Comparison of ENCODE assay signal across 8 mouse cellular contexts in genomic region chr4:136177244-136177611, GRCm38 (mm10). TPM values are rescaled to one million over a fixed set of nuclear protein-coding genes. Genes with fewer than 3 reads are reported as not detected.
DNase-seq lines count a peak whose midpoint lies in the region; ATAC-seq and TF ChIP-seq lines count a peak whose summit lies in the region.

No protein-coding gene starts in this region.

- H3K27ac ChIP-seq in intestine, postnatal 0 days (ENCODE audit: low read depth, low read length) = peak overlapping the region; percentile 81
- peak overlapping the region; percentile 1; the same call in 1 of the 2 replicates for H3K27ac ChIP-seq in midbrain, embryonic 14.5 days (replicated peaks; ENCODE audit: low read depth, low read length)

- WGBS in intestine, postnatal 0 days = 22% methylated on average over 8 of the region's 8 CpGs
- WGBS in midbrain, embryonic 14.5 days = 39% methylated on average over 8 of the region's 8 CpGs

- H3K36me3 ChIP-seq in intestine, postnatal 0 days (ENCODE audit: control insufficient read depth, insufficient read depth) = no peaks in the 10 kb centered on the region
- H3K36me3 ChIP-seq in midbrain, embryonic 14.5 days (ENCODE audit: control insufficient read depth, insufficient read depth, low read length) = no peaks in the 10 kb centered on the region

- ATAC-seq in erythroblast, adult 5-6 weeks (replicated peaks; ENCODE audit: low FRiP score, poor library complexity, severe bottlenecking) = peak; percentile 2; the same call in 1 of the 2 replicates
- ATAC-seq in intestine, postnatal 0 days = no peak
- ATAC-seq in midbrain, embryonic 14.5 days (ENCODE audit: low FRiP score, low TSS enrichment) = no peak
- no peak for ATAC-seq in activated CD4-positive, CD25-positive, alpha-beta regulatory T cell, adult 4 months

- H3K4me1 ChIP-seq in intestine, postnatal 0 days (replicated peaks; ENCODE audit: control insufficient read depth, insufficient read depth, low read length) = peaks cover 27% of the 10 kb centered on the region
- H3K4me1 ChIP-seq in midbrain, embryonic 14.5 days (ENCODE audit: control insufficient read depth, insufficient read depth, low read length) = peaks cover 16% of the 10 kb centered on the region; the same call in 1 of the 2 replicates

- peak; percentile 36 for DNase-seq in kidney, adult 11 months
- DNase-seq in kidney, adult 9 months = no peak
- no peak for DNase-seq in midbrain, embryonic 14.5 days
- DNase-seq in left cerebral cortex, adult 9 months (ENCODE audit: low spot score in 2 of 2) = no peak
- DNase-seq in cerebellum, postnatal 14 days = no peak

- H3K9me3 ChIP-seq in intestine, postnatal 0 days (ENCODE audit: control insufficient read depth) = no peaks in the 10 kb centered on the region
- no peaks in the 10 kb centered on the region for H3K9me3 ChIP-seq in midbrain, embryonic 14.5 days (ENCODE audit: control insufficient read depth, low read length)

- no peak for TF ChIP-seq CTCF in intestine, postnatal 0 days (IDR thresholded peaks at IDR 0.05; ENCODE audit: low read depth)

- no peak overlapping the region for H3K4me3 ChIP-seq in intestine, postnatal 0 days (ENCODE audit: low read depth, low read length)
- H3K4me3 ChIP-seq in midbrain, embryonic 14.5 days (replicated peaks; ENCODE audit: low read depth, low read length) = no peak overlapping the region

- no peak overlapping the region for H3K9ac ChIP-seq in intestine, postnatal 0 days (ENCODE audit: low read depth, low read length)
- H3K9ac ChIP-seq in midbrain, embryonic 14.5 days (replicated peaks; ENCODE audit: low read length) = no peak overlapping the region

- H3K27me3 ChIP-seq in intestine, postnatal 0 days (replicated peaks; ENCODE audit: control insufficient read depth, insufficient read depth, low read length) = no peaks in the 10 kb centered on the region
- no peaks in the 10 kb centered on the region for H3K27me3 ChIP-seq in midbrain, embryonic 14.5 days (ENCODE audit: control insufficient read depth, insufficient read depth, low read length)

- H3K4me2 ChIP-seq in intestine, postnatal 0 days (replicated peaks; ENCODE audit: low read depth) = peak overlapping the region; percentile 48
- no peak overlapping the region for H3K4me2 ChIP-seq in midbrain, embryonic 14.5 days (ENCODE audit: low read length)

RNA-seq across cellular contexts. Expression of gene E2f2, which starts 5.0 kb away (rescaled TPM):
- 226 and 246 TPM in 2 replicates for total RNA-seq in erythroblast, adult 5-6 weeks (2015; ENCODE audit: low replicate concordance)
- 344 and 364 TPM in 2 replicates for total RNA-seq in erythroblast, adult 5-6 weeks (2017; ENCODE audit: low replicate concordance)
- polyA plus RNA-seq in intestine, postnatal 0 days (2015; fragmentation: Nextera tagmentation; extraction: Ambion mirVana) = 4.1 and 4.2 TPM in 2 replicates
- 1.2 and 1.7 TPM in 2 replicates for polyA plus RNA-seq in midbrain, embryonic 14.5 days (2014; fragmentation: Nextera tagmentation; extraction: Ambion mirVana)
- 10 to 100 TPM; 22.0 to 34.6 TPM for polyA plus RNA-seq in activated CD4-positive, CD25-positive, alpha-beta regulatory T cell, adult 4 months (2017; shearing (Covaris generic))

RNA-seq across cellular contexts. Expression of gene Asap3, which starts 28.9 kb away (rescaled TPM):
- total RNA-seq in erythroblast, adult 5-6 weeks (2015; ENCODE audit: low replicate concordance) = 0.19 TPM in 1 of 2 replicates, not detected in the other
- 0.43 TPM in 1 of 2 replicates, not detected in the other for total RNA-seq in erythroblast, adult 5-6 weeks (2017; ENCODE audit: low replicate concordance)
- polyA plus RNA-seq in intestine, postnatal 0 days (2015; fragmentation: Nextera tagmentation; extraction: Ambion mirVana) = 0.95 and 1.1 TPM in 2 replicates
- 1.8 and 3.4 TPM in 2 replicates for polyA plus RNA-seq in midbrain, embryonic 14.5 days (2014; fragmentation: Nextera tagmentation; extraction: Ambion mirVana)
- under 1 TPM in 1 of 2 experiments, not detected in 1; 0.25 TPM for polyA plus RNA-seq in activated CD4-positive, CD25-positive, alpha-beta regulatory T cell, adult 4 months (2017; shearing (Covaris generic))

RNA-seq across cellular contexts. Expression of gene Id3, which starts 33.9 kb away (rescaled TPM):
- not detected in 2 replicates for total RNA-seq in erythroblast, adult 5-6 weeks (2015; ENCODE audit: low replicate concordance)
- not detected in 2 replicates for total RNA-seq in erythroblast, adult 5-6 weeks (2017; ENCODE audit: low replicate concordance)
- polyA plus RNA-seq in intestine, postnatal 0 days (2015; fragmentation: Nextera tagmentation; extraction: Ambion mirVana) = 106 and 118 TPM in 2 replicates
- 108 and 140 TPM in 2 replicates for polyA plus RNA-seq in midbrain, embryonic 14.5 days (2014; fragmentation: Nextera tagmentation; extraction: Ambion mirVana)
- 100 to 1,000 TPM; 281 to 355 TPM for polyA plus RNA-seq in activated CD4-positive, CD25-positive, alpha-beta regulatory T cell, adult 4 months (2017; shearing (Covaris generic))
